40 mouse cellular contexts compared by ENCODE assay signal in the genomic region with DNA sequence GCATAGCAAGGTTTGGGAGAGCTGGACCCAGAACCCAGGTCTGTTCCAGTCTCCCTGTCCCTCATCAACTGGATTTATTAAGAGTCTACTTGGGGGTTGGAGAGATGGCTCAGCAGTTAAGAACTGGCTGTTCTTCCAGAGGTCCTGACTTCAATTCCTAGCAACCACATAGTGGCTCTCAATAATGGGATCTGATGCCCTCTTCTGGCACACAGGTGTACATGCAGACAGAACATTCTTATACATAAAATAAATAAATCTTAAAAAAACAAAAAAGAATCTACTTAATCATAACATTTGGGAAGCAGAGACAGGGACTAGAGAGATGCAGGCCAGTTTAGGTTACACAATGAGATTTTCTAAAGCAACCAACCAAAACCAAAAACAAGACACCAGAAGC. TPM values are rescaled to one million over a fixed set of nuclear protein-coding genes. Genes with fewer than 3 reads are reported as not detected.
A peak's percentile ranks its signal among the peaks of the same experiment; 100 is the strongest.
DNase-seq lines count a peak whose midpoint lies in the region; ATAC-seq and TF ChIP-seq lines count a peak whose summit lies in the region.
"Had no signal": no experiment of that assay in that cellular context is flagged by ENCODE, and none has a peak within 500 bp of the region (broad histone marks: within the 10 kb centered on the region; RNA-seq: fewer than 3 reads in every experiment).

No protein-coding gene starts in this region.

- H3K36me3 ChIP-seq in hindbrain, postnatal 0 days (ENCODE audit: insufficient read depth, low read length) = no peaks in the 10 kb centered on the region
- no peaks in the 10 kb centered on the region for H3K36me3 ChIP-seq in hindbrain, embryonic 12.5 days
- H3K36me3 ChIP-seq in liver, embryonic 14.5 days (replicated peaks; ENCODE audit: control insufficient read depth, insufficient read depth, low read depth) = no peaks in the 10 kb centered on the region
- no peaks in the 10 kb centered on the region for H3K36me3 ChIP-seq in liver, embryonic 12.5 days
- no peaks in the 10 kb centered on the region for H3K36me3 ChIP-seq in MEL (ENCODE audit: control insufficient read depth in 1 of 2, insufficient read depth in 2 of 2, low read length in 2 of 2)
- H3K36me3 ChIP-seq: heart, embryonic 10.5 days; heart, embryonic 15.5 days; hindbrain, embryonic 13.5 days; limb, embryonic 13.5 days; liver, embryonic 13.5 days; lung, embryonic 15.5 days; midbrain, embryonic 13.5 days; neural tube, embryonic 15.5 days had no signal

- peak; percentile 20 for DNase-seq in hindbrain, postnatal 0 days (ENCODE audit: low spot score)
- no peak for DNase-seq in liver, embryonic 14.5 days (ENCODE audit: low read depth in 3 of 3, low spot score in 3 of 3)
- DNase-seq in 416B (ENCODE audit: low read depth) (peak; percentile 43), MEL (ENCODE audit: low read depth, low spot score) (no peak)
- no peak for DNase-seq in spleen, postnatal 4 days (ENCODE audit: low spot score in 2 of 2)
- no peak for DNase-seq in spleen, adult 12 weeks (ENCODE audit: low spot score)
- DNase-seq: adrenal gland, postnatal 25 days; cerebellum, adult 18-20 months; cerebellum, postnatal 10 days; gastrocnemius, postnatal 14 days; kidney, adult 18-20 months; kidney, postnatal 4 days; liver, embryonic 13.5 days; right cerebral cortex, postnatal 14 days; thymus, adult 18-20 months; thymus, postnatal 36 days had no signal

- H3K27me3 ChIP-seq in hindbrain, postnatal 0 days (ENCODE audit: insufficient read depth, low read length) = no peaks in the 10 kb centered on the region
- peaks cover 36% of the 10 kb centered on the region for H3K27me3 ChIP-seq in hindbrain, embryonic 12.5 days
- H3K27me3 ChIP-seq in liver, embryonic 14.5 days (ENCODE audit: control insufficient read depth, insufficient read depth, low read length) = peaks cover 18% of the 10 kb centered on the region
- H3K27me3 ChIP-seq in liver, embryonic 12.5 days (replicated peaks) = peaks cover 52% of the 10 kb centered on the region
- H3K27me3 ChIP-seq in MEL (ENCODE audit: control insufficient read depth in 1 of 2, insufficient read depth in 2 of 2, low read length in 2 of 2) = peaks cover 0 to 4% of the 10 kb centered on the region in 2 experiments; a peak in 3 of 4 replicates

- H3K4me3 ChIP-seq in hindbrain, postnatal 0 days (ENCODE audit: low read length) = no peak overlapping the region
- H3K4me3 ChIP-seq in hindbrain, embryonic 12.5 days = no peak overlapping the region
- H3K4me3 ChIP-seq in liver, embryonic 14.5 days (ENCODE audit: insufficient read depth in 1 of 2, low read depth in 2 of 2, low read length in 2 of 2) = no peak overlapping the region
- H3K4me3 ChIP-seq in liver, embryonic 12.5 days = no peak overlapping the region
- H3K4me3 ChIP-seq in MEL (ENCODE audit: control insufficient read depth in 1 of 2, insufficient read depth in 1 of 2, low read depth in 2 of 2, low read length in 2 of 2) = no peak overlapping the region
- H3K4me3 ChIP-seq: erythroblast, embryonic 14.5 days; heart, embryonic 10.5 days; heart, embryonic 15.5 days; limb, embryonic 13.5 days; liver, embryonic 13.5 days; midbrain, embryonic 13.5 days; neural tube, embryonic 15.5 days had no signal

- no peak for TF ChIP-seq POLR2A in MEL (IDR thresholded peaks at IDR 0.05; ENCODE audit: control insufficient read depth in 1 of 2, insufficient read depth in 1 of 2, low read depth in 1 of 2, low read length in 2 of 2, poor library complexity in 1 of 2)

- no peak overlapping the region for H3K4me2 ChIP-seq in hindbrain, postnatal 0 days (ENCODE audit: low read depth, low read length)
- no peak overlapping the region for H3K4me2 ChIP-seq in hindbrain, embryonic 12.5 days (replicated peaks)
- no peak overlapping the region for H3K4me2 ChIP-seq in liver, embryonic 14.5 days (ENCODE audit: low read depth)
- no peak overlapping the region for H3K4me2 ChIP-seq in liver, embryonic 12.5 days
- H3K4me2 ChIP-seq: heart, embryonic 15.5 days; limb, embryonic 13.5 days; liver, embryonic 13.5 days; lung, embryonic 15.5 days; midbrain, embryonic 13.5 days had no signal

- H3K79me2 ChIP-seq in MEL (ENCODE audit: control insufficient read depth, insufficient read depth, low read length, poor library complexity) = no peaks in the 10 kb centered on the region

- no peak overlapping the region for H3K9ac ChIP-seq in hindbrain, postnatal 0 days (replicated peaks; ENCODE audit: low read length)
- H3K9ac ChIP-seq in hindbrain, embryonic 12.5 days = no peak overlapping the region
- H3K9ac ChIP-seq in liver, embryonic 14.5 days (replicated peaks) = no peak overlapping the region
- no peak overlapping the region for H3K9ac ChIP-seq in liver, embryonic 12.5 days
- no peak overlapping the region for H3K9ac ChIP-seq in MEL (ENCODE audit: control insufficient read depth, low read depth, low read length, poor library complexity, severe bottlenecking)
- H3K9ac ChIP-seq: heart, embryonic 15.5 days; hindbrain, embryonic 13.5 days; limb, embryonic 13.5 days; liver, embryonic 13.5 days; lung, embryonic 15.5 days; midbrain, embryonic 13.5 days; neural tube, embryonic 15.5 days had no signal

- TF ChIP-seq CTCF in hindbrain, postnatal 0 days (IDR thresholded peaks at IDR 0.05; ENCODE audit: low read depth) = peak; percentile 47
- TF ChIP-seq CTCF in liver, embryonic 14.5 days (IDR thresholded peaks at IDR 0.05; ENCODE audit: low read depth) = peak; percentile 24; the same call in 1 of the 2 replicates
- peak in 1 of 3 experiments; percentile 28; a peak in 1 of 6 replicates for TF ChIP-seq CTCF in MEL (IDR thresholded peaks at IDR 0.05 in 2 of 3, conservative IDR thresholded peaks at IDR 0.05 in 1 of 3; ENCODE audit: control insufficient read depth in 1 of 3, insufficient read depth in 1 of 3, low read depth in 2 of 3, low read length in 3 of 3, poor library complexity in 1 of 3, severe bottlenecking in 1 of 3)

- peaks cover 6% of the 10 kb centered on the region for H3K4me1 ChIP-seq in hindbrain, postnatal 0 days (ENCODE audit: insufficient read depth, low read length)
- peaks cover 24% of the 10 kb centered on the region for H3K4me1 ChIP-seq in hindbrain, embryonic 12.5 days
- H3K4me1 ChIP-seq in liver, embryonic 14.5 days (replicated peaks; ENCODE audit: control insufficient read depth in 2 of 2, insufficient read depth in 2 of 2, low read length in 1 of 2) = no peaks in the 10 kb centered on the region
- peaks cover 24% of the 10 kb centered on the region for H3K4me1 ChIP-seq in liver, embryonic 12.5 days
- no peaks in the 10 kb centered on the region for H3K4me1 ChIP-seq in MEL (ENCODE audit: control insufficient read depth in 1 of 2, insufficient read depth in 2 of 2, low read length in 2 of 2)

- peak; percentile 1; the same call in 1 of the 2 replicates for TF ChIP-seq RAD21 in MEL (IDR thresholded peaks at IDR 0.05; ENCODE audit: low read depth, low read length)

- H3K9me3 ChIP-seq in hindbrain, postnatal 0 days (ENCODE audit: low read length) = no peaks in the 10 kb centered on the region
- no peaks in the 10 kb centered on the region for H3K9me3 ChIP-seq in hindbrain, embryonic 12.5 days (replicated peaks)
- H3K9me3 ChIP-seq in liver, embryonic 14.5 days (ENCODE audit: control insufficient read depth, low read length) = no peaks in the 10 kb centered on the region
- H3K9me3 ChIP-seq in liver, embryonic 12.5 days (replicated peaks) = no peaks in the 10 kb centered on the region
- no peaks in the 10 kb centered on the region for H3K9me3 ChIP-seq in MEL (replicated peaks; ENCODE audit: insufficient read depth, low read length)
- H3K9me3 ChIP-seq: heart, embryonic 10.5 days; heart, embryonic 15.5 days; hindbrain, embryonic 13.5 days; liver, embryonic 13.5 days; lung, embryonic 15.5 days; midbrain, embryonic 13.5 days; neural tube, embryonic 15.5 days had no signal

- TF ChIP-seq EP300 in liver, embryonic 14.5 days (IDR thresholded peaks at IDR 0.05; ENCODE audit: low read depth) = no peak
- TF ChIP-seq EP300 in MEL (IDR thresholded peaks at IDR 0.05; ENCODE audit: low read depth in 1 of 2, low read length in 2 of 2) = no peak

- H3K27ac ChIP-seq in hindbrain, postnatal 0 days = no peak overlapping the region
- no peak overlapping the region for H3K27ac ChIP-seq in hindbrain, embryonic 12.5 days
- H3K27ac ChIP-seq in liver, embryonic 14.5 days = no peak overlapping the region
- no peak overlapping the region for H3K27ac ChIP-seq in liver, embryonic 12.5 days
- H3K27ac ChIP-seq in MEL (ENCODE audit: control insufficient read depth, low read depth, low read length) = no peak overlapping the region
- H3K27ac ChIP-seq: heart, embryonic 10.5 days; heart, embryonic 15.5 days; hindbrain, embryonic 13.5 days; limb, embryonic 13.5 days; liver, embryonic 13.5 days; lung, embryonic 15.5 days; macrophage; midbrain, embryonic 13.5 days; neural tube, embryonic 15.5 days had no signal

- ATAC-seq in hindbrain, postnatal 0 days = no peak
- ATAC-seq in hindbrain, embryonic 12.5 days (ENCODE audit: low FRiP score) = no peak
- ATAC-seq in liver, embryonic 14.5 days (ENCODE audit: insufficient read depth) = no peak
- no peak for ATAC-seq in liver, embryonic 12.5 days
- ATAC-seq: CD4-positive, CD25-positive, alpha-beta regulatory T cell, adult 4 months; midbrain, embryonic 13.5 days had no signal

RNA-seq across cellular contexts. Expression of a gene that starts 13.6 kb away (rescaled TPM):
- 0.42 TPM in 1 of 2 replicates, not detected in the other for total RNA-seq in hindbrain, postnatal 0 days (2014; rRNA removed)
- polyA plus RNA-seq in hindbrain, postnatal 0 days (2015; fragmentation: Nextera tagmentation; extraction: Ambion mirVana) = 0.06 TPM in 2 replicates
- 0.06 TPM in 1 of 2 replicates, not detected in the other for polyA plus RNA-seq in hindbrain, embryonic 12.5 days (2016; fragmentation: Nextera tagmentation; extraction: Ambion mirVana)
- polyA plus RNA-seq in liver, embryonic 14.5 days (2012; rRNA removed) = 0.01 TPM in 1 of 2 replicates, not detected in the other
- not detected in 2 replicates for polyA plus RNA-seq in liver, embryonic 14.5 days (2014; fragmentation: Nextera tagmentation; extraction: Ambion mirVana)
- polyA plus RNA-seq in liver, embryonic 12.5 days (2016; fragmentation: Nextera tagmentation; extraction: Ambion mirVana) = not detected in 2 replicates
- total RNA-seq in MEL (2012; rRNA removed) = not detected in 2 replicates
- polyA plus RNA-seq in MEL (2012; ENCODE audit: insufficient read depth in 1 of 2, insufficient read length in 2 of 2, low read depth in 1 of 2, low replicate concordance in 2 of 2, missing spikeins in 1 of 2) = not detected
- total RNA-seq: adrenal gland, adult 18-20 months; adrenal gland, postnatal 25 days; common myeloid progenitor, adult 5-6 weeks; ES-E14; gastrocnemius, postnatal 14 days; granulocyte monocyte progenitor cell, adult 5-6 weeks; heart, postnatal 25 days had no signal
- polyA plus RNA-seq: embryonic facial prominence, embryonic 14.5 days; forebrain, embryonic 11.5 days; heart, embryonic 10.5 days; heart, embryonic 15.5 days; hindbrain, embryonic 13.5 days; kidney, embryonic 16.5 days; liver, embryonic 13.5 days; lung, embryonic 15.5 days; macrophage; midbrain, embryonic 13.5 days; small intestine, adult 2 months; stomach, embryonic 16.5 days had no signal

RNA-seq across cellular contexts. Expression of a gene that starts 25.8 kb away (rescaled TPM):
- total RNA-seq in hindbrain, postnatal 0 days (2014; rRNA removed) = not detected in 2 replicates
- not detected in 2 replicates for polyA plus RNA-seq in hindbrain, postnatal 0 days (2015; fragmentation: Nextera tagmentation; extraction: Ambion mirVana)
- polyA plus RNA-seq in hindbrain, embryonic 12.5 days (2016; fragmentation: Nextera tagmentation; extraction: Ambion mirVana) = not detected in 2 replicates
- polyA plus RNA-seq in liver, embryonic 14.5 days (2012; rRNA removed) = not detected in 2 replicates
- polyA plus RNA-seq in liver, embryonic 14.5 days (2014; fragmentation: Nextera tagmentation; extraction: Ambion mirVana) = not detected in 2 replicates
- not detected in 2 replicates for polyA plus RNA-seq in liver, embryonic 12.5 days (2016; fragmentation: Nextera tagmentation; extraction: Ambion mirVana)
- not detected in 2 replicates for total RNA-seq in MEL (2012; rRNA removed)
- not detected for polyA plus RNA-seq in MEL (2012; ENCODE audit: insufficient read depth in 1 of 2, insufficient read length in 2 of 2, low read depth in 1 of 2, low replicate concordance in 2 of 2, missing spikeins in 1 of 2)
- total RNA-seq: adrenal gland, adult 18-20 months; adrenal gland, postnatal 25 days; common myeloid progenitor, adult 5-6 weeks; ES-E14; gastrocnemius, postnatal 14 days; granulocyte monocyte progenitor cell, adult 5-6 weeks; heart, postnatal 25 days; left cerebral cortex, postnatal 14 days; megakaryocyte-erythroid progenitor cell, adult 5-6 weeks had no signal
- polyA plus RNA-seq: CD4-positive, CD25-positive, alpha-beta regulatory T cell, adult 4 months; embryonic facial prominence, embryonic 14.5 days; erythroblast, embryonic 14.5 days; forebrain, embryonic 11.5 days; heart, embryonic 10.5 days; heart, embryonic 15.5 days; hindbrain, embryonic 13.5 days; kidney, embryonic 16.5 days; limb, embryonic 13.5 days; liver, embryonic 13.5 days; lung, embryonic 15.5 days; macrophage; midbrain, embryonic 13.5 days; neural tube, embryonic 15.5 days; small intestine, adult 2 months; stomach, embryonic 16.5 days had no signal

RNA-seq across cellular contexts. Expression of a gene that starts 33.5 kb away (rescaled TPM):
- total RNA-seq in hindbrain, postnatal 0 days (2014; rRNA removed) = 121 and 123 TPM in 2 replicates
- polyA plus RNA-seq in hindbrain, postnatal 0 days (2015; fragmentation: Nextera tagmentation; extraction: Ambion mirVana) = 41.2 and 44.8 TPM in 2 replicates
- 118 and 122 TPM in 2 replicates for polyA plus RNA-seq in hindbrain, embryonic 12.5 days (2016; fragmentation: Nextera tagmentation; extraction: Ambion mirVana)
- 15.3 and 17.8 TPM in 2 replicates for polyA plus RNA-seq in liver, embryonic 14.5 days (2012; rRNA removed)
- 12.0 and 14.0 TPM in 2 replicates for polyA plus RNA-seq in liver, embryonic 14.5 days (2014; fragmentation: Nextera tagmentation; extraction: Ambion mirVana)
- polyA plus RNA-seq in liver, embryonic 12.5 days (2016; fragmentation: Nextera tagmentation; extraction: Ambion mirVana) = 31.3 and 31.9 TPM in 2 replicates
- total RNA-seq in MEL (2012; rRNA removed) = 60.7 and 66.5 TPM in 2 replicates
- polyA plus RNA-seq in MEL (2012; ENCODE audit: insufficient read depth in 1 of 2, insufficient read length in 2 of 2, low read depth in 1 of 2, low replicate concordance in 2 of 2, missing spikeins in 1 of 2) = 10 to 100 TPM in 1 of 2 experiments, not detected in 1; 90.1 TPM

Comparison
In these comparisons a context has a peak if more than half of its experiments do, and no peak if none do; other contexts are left out.
1. DNase-seq: peak in hindbrain, postnatal 0 days (single experiment) and 416B (single experiment); none in liver, embryonic 14.5 days (0 of 3), MEL (single experiment), spleen, postnatal 4 days (0 of 2) and spleen, adult 12 weeks (single experiment).